Mouse (Mus musculus) midbrain, embryonic 15.5 days (tissue): ENCODE measurements around the gene Runx1. TPM values are rescaled to one million over a fixed set of nuclear protein-coding genes. Genes with fewer than 3 reads are reported as not detected.

Experiments used
- ATAC-seq: fragments of 200-750 bp; cut with Nextera tagmentation; replicated peaks from 2 replicates; pipeline ENCODE4 v1.8.0; 2017; ENCODE audit warnings: moderate TSS enrichment
- H3K27ac ChIP-seq: fragments of 300-500 bp; sonication (generic); 2 replicates; pipeline ENCODE4 v1.5.1; 2015; ENCODE audit warnings: mild to moderate bottlenecking, inconsistent platforms
- H3K27me3 ChIP-seq: fragments of 300-500 bp; sonication (generic); replicated peaks from 2 replicates; pipeline ENCODE4 v1.6.1; 2015; ENCODE audit warnings: inconsistent platforms
- H3K36me3 ChIP-seq: fragments of 300-500 bp; sonication (generic); replicated peaks from 2 replicates; pipeline ENCODE4 v1.6.1; 2015; ENCODE audit warnings: inconsistent platforms
- H3K4me1 ChIP-seq: fragments of 300-500 bp; sonication (generic); 2 replicates; pipeline ENCODE4 v1.6.1; 2015; ENCODE audit warnings: inconsistent platforms
- H3K4me2 ChIP-seq: fragments of 300-500 bp; sonication (generic); 2 replicates; pipeline ENCODE4 v1.6.1; 2015; ENCODE audit warnings: inconsistent platforms, mild to moderate bottlenecking, moderate library complexity
- H3K4me3 ChIP-seq: fragments of 300-500 bp; sonication (generic); 2 replicates; pipeline ENCODE4 v1.5.1; 2015; ENCODE audit warnings: mild to moderate bottlenecking, inconsistent platforms
- H3K9ac ChIP-seq: fragments of 300-500 bp; sonication (generic); 2 replicates; pipeline ENCODE4 v1.6.1; 2015; ENCODE audit warnings: mild to moderate bottlenecking, inconsistent platforms
- H3K9me3 ChIP-seq: fragments of 300-500 bp; sonication (generic); 2 replicates; pipeline ENCODE4 v1.6.1; 2016; ENCODE audit warnings: inconsistent platforms
- WGBS: fragments of 180-500 bp; shearing (Covaris S2); methylation state at CpG from one replicate; pipeline ENCODE4 v1.1.7; 2015; ENCODE audit warnings: mixed read lengths; 5-methylcytosine and 5-hydroxymethylcytosine counted together
- polyA plus RNA-seq: library from polyadenylated mRNA; unstranded; fragments of >200 nt; fragmentation: Nextera tagmentation; extraction: Ambion mirVana; gene quantifications from 2 replicates; pipeline ENCODE4 v1.2.1, GENCODE M21; 2015

Runx1 gene
- polyA plus RNA-seq, 1 experiment from 2014 or later = 0.67 TPM

DNA sequence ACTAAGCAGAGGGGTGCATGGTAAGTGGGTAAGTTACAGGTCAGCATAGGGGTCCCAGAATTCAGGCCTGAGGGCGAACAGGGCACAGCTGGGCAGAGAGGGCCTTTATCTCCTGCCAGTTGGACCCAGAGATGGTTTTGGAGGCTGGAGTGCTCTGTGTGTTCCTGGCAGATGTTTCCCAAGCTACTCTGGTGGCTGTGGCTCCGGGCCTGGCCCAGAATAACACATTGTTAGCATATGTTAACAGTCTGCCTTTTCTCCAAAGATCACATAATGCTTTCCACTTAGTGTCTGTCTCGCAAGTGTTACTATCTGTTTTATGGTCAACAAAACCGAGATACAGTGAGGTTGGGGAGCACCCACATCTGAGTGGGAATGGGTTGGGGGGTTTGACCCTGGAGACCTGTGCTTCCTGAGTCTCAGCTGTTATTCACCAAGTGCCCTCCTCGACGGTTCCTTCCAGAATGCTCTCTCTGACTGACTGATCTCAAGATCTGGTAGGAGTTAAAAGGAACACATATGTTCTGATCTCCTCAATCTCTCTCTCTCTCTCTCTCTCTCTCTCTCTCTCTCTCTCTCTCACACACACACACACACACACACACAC is 39.6 kb downstream of the Runx1 start:
- Histone ChIP-seq H3K9me3 (no peaks in the 10 kb centered on the region), H3K4me1 (no peaks in the 10 kb centered on the region), H3K36me3 (no peaks in the 10 kb centered on the region), H3K4me2 (no peak overlapping the region), H3K27ac (no peak overlapping the region), H3K9ac (no peak overlapping the region), H3K4me3 (no peak overlapping the region), H3K27me3 (no peaks in the 10 kb centered on the region)
- ATAC-seq = no peak
- WGBS = 78% methylated on average over 6 of the region's 6 CpGs

DNA sequence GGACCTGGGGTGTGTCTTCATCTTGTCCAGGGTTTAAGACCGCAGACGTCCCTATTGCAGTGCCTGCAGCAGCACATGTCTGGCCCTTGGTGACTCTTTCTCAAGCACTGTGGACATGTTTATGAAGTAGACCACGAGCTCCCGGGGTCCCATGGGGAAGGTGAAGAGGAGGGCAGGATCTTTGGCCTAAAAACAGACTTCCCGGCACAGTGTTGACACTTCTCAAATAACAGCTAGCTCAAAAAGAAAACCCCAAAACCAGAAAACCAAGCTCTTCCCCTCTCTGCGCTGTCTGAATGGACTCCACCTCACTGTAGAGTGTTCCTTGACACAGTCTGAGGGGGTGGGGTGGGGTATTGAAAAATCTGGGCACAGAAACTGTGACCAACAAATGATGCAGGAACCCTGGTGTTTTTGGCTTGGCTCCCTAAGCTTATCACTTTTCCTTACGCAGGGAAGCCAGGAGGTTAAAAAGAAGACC is 42.3 kb downstream of the Runx1 start:
- Histone ChIP-seq H3K27me3 (no peaks in the 10 kb centered on the region), H3K9ac (no peak overlapping the region), H3K27ac (no peak overlapping the region), H3K36me3 (no peaks in the 10 kb centered on the region), H3K9me3 (no peaks in the 10 kb centered on the region), H3K4me1 (no peaks in the 10 kb centered on the region), H3K4me3 (no peak overlapping the region), H3K4me2 (no peak overlapping the region)
- 60% methylated on average over 7 of the region's 7 CpGs for WGBS
- no peak for ATAC-seq

DNA sequence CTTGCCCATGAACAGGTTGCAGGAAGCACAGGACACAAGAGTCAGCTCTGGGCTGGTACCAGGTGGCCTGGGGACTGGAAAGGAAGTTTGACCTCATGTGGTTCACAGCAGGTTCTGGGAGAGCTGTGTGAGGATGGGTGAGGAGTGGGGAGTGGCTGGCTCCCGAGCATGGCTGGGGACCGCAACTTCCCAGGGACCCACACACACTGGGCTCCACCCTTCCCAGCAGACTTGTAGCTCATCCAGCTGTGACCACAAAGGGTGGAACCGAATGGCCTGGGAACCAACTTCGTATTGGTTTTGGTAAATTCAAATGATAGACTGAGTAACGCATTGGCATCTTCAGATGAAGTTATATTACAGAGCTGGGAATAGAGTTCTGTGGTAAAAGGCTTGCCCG is 43.5 kb downstream of the Runx1 start:
- Histone ChIP-seq H3K9me3 (no peaks in the 10 kb centered on the region), H3K4me1 (no peaks in the 10 kb centered on the region), H3K27me3 (no peaks in the 10 kb centered on the region), H3K9ac (no peak overlapping the region), H3K4me2 (no peak overlapping the region), H3K4me3 (no peak overlapping the region), H3K27ac (no peak overlapping the region), H3K36me3 (no peaks in the 10 kb centered on the region)
- ATAC-seq = no peak
- WGBS = 76% methylated on average over 6 of the region's 6 CpGs

DNA sequence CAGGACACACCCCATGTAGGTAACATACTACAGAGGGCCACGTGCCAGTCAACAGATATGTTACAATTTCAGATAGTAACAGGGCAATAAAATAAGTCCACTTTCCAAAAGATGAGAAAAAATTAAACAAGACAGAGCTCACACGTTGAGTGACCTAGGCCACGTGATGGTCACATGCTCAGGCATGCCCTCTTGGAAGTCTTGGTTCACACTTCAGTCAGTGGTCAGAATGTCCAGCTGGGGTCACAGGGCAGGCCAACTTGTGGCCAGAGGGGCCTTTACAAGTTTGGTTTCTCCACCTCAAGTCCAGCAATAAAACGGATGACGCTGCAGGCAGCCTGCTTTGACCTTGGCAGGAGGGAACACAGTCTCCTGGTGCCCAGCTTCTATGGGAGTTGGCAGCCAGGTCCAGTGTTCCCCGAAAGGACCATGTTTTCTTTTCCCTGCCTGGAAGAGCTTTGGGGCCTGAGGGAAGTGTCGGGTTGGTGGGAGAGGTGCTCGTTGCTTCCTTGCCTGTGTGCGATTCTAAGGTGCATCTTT is 46.0 kb downstream of the Runx1 start:
- no peak overlapping the region for H3K27ac ChIP-seq
- no peak overlapping the region for H3K9ac ChIP-seq
- no peak for ATAC-seq
- H3K4me3 ChIP-seq = no peak overlapping the region
- WGBS = 90% methylated on average over 9 of the region's 9 CpGs
- H3K9me3 ChIP-seq = no peaks in the 10 kb centered on the region
- H3K36me3 ChIP-seq = no peaks in the 10 kb centered on the region
- H3K4me2 ChIP-seq = no peak overlapping the region
- no peaks in the 10 kb centered on the region for H3K27me3 ChIP-seq
- no peaks in the 10 kb centered on the region for H3K4me1 ChIP-seq

DNA sequence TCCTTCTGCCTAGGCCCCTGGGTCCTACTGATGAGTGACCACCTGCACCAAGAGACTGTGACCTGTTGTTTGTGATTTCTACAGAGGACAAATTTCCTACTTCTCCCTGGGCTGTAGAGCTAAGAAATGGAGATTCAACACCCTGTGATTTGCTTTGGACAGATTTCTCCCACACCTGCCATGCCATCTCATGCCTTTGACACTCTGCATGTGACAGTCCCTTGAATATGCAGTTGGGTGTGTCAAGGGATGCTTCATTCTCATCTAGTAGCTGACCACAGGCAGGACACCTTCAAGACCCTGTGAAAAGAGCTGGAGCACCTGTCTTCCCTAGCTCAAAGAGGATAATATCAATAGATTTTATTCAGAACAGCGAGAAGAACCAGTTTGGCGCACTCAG is 46.8 kb downstream of the Runx1 start:
- no peaks in the 10 kb centered on the region for H3K27me3 ChIP-seq
- WGBS = 87% methylated on average over 2 of the region's 2 CpGs
- no peaks in the 10 kb centered on the region for H3K9me3 ChIP-seq
- no peak overlapping the region for H3K9ac ChIP-seq
- no peaks in the 10 kb centered on the region for H3K36me3 ChIP-seq
- H3K4me3 ChIP-seq = no peak overlapping the region
- no peak overlapping the region for H3K4me2 ChIP-seq
- no peaks in the 10 kb centered on the region for H3K4me1 ChIP-seq
- no peak for ATAC-seq
- no peak overlapping the region for H3K27ac ChIP-seq

DNA sequence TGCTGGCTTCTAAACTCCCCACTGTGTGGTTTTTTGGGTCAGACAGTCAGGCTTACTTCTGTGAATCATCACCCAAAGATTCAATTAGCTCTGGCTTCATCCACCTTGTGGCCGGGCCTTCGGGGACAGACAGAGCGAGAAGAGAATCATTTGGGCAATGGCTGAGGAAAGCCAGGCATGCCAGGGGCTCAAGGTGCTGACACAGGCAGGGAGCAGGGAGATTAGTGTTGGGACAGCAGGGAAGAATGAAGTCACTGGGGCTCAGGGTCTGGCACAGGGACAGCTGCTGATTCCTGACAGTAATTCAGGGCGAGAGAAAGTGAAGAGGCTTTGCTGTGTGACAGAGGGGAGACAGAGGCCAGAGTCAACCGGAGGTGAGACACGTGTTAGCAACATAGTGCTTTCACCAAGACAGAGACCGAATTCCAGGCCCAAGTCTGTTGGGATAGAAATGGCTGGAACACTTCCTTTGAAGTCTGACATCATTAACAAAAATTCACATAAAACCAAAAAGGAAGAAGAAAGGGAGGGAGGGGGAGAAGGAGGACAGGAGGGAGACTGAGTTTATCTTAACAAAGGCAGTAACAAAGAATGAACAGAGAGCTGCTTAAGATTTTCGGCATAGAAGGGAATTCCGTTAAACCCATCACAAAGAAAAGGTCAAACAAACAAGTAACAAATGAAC is 47.7 kb downstream of the Runx1 start:
- Histone ChIP-seq H3K4me3 (no peak overlapping the region), H3K27me3 (no peaks in the 10 kb centered on the region), H3K9ac (no peak overlapping the region), H3K4me1 (no peaks in the 10 kb centered on the region), H3K27ac (no peak overlapping the region), H3K36me3 (no peaks in the 10 kb centered on the region), H3K4me2 (no peak overlapping the region), H3K9me3 (no peaks in the 10 kb centered on the region)
- WGBS = 36% methylated on average over 9 of the region's 9 CpGs
- ATAC-seq = no peak

DNA sequence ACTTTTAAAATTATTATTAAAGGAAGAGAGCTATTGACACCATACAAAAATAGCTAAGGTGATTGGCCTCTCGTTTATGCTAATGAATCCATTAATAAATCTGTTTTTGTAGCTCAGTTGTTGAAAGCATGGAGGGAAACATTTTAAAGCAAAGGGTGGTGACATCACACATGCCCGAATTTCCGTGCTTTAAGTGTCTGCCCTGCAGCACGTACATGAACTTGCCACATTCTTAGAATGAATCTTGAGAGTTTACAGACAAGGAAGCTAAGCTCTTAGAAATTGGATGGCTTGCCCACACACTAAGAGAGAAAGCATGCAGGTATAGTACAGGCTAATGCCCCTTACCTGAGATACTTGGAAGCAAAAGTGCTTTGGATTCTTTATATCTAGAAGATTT is 58.1 kb downstream of the Runx1 start:
- H3K4me1 ChIP-seq = no peaks in the 10 kb centered on the region
- no peak overlapping the region for H3K9ac ChIP-seq
- ATAC-seq = no peak
- no peak overlapping the region for H3K27ac ChIP-seq
- WGBS = 93% methylated on average over 4 of the region's 4 CpGs
- H3K4me2 ChIP-seq = no peak overlapping the region
- H3K9me3 ChIP-seq = no peaks in the 10 kb centered on the region
- H3K4me3 ChIP-seq = no peak overlapping the region
- H3K36me3 ChIP-seq = no peaks in the 10 kb centered on the region
- no peaks in the 10 kb centered on the region for H3K27me3 ChIP-seq

DNA sequence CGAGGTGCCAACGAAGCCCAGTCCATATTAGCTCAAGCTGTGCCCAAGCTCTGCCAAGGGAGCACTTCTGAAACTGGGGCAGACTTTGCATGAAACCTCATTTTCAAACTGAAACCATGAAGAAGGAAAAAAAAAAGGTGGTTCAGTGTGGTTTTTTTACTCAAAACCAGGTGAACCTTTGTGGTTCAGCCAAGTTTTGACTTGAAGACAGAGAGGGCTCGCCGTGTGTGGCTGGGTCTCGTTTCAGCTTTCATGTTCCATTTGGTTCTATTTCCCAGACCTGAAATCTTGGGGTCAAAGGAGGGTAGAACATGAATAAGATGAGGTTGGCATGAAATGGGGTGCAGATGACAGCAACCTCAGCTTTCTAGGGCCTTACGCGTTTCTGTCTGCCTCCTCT is 58.5 kb downstream of the Runx1 start:
- Histone ChIP-seq H3K9me3 (no peaks in the 10 kb centered on the region), H3K27ac (no peak overlapping the region), H3K9ac (no peak overlapping the region), H3K4me3 (no peak overlapping the region), H3K4me2 (no peak overlapping the region), H3K27me3 (no peaks in the 10 kb centered on the region), H3K36me3 (no peaks in the 10 kb centered on the region), H3K4me1 (no peaks in the 10 kb centered on the region)
- 93% methylated on average over 7 of the region's 7 CpGs for WGBS
- ATAC-seq = no peak

DNA sequence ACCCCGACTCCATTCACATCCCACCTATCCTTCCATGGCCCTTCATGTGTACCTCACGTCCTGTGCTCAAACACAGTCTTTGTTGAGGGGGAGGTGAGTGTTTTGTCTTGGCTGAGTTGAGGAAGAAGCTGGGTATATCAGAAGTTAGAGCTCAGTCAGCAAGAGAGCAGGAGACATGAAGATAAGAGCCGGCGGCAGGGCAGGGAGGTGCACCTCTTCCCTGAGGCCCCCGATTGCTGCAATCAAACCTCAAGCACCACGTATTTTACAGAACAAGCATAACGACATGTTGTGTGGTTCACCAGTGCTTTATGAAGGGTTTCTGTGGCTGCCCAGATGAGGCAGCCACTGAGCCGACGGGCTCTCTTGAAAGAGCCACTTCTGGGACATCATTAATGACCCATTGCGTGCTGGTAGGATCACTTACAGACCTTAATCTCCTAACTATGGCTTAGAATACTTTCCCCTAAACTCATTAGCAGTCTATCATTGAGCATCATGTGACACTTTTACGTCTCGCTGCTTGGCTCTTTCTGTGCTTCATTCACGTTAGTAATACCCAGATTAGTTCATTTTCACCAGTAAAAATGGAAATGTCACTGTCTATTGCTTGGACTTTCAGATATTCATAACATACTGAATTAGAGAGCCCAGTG is 61.1 kb downstream of the Runx1 start:
- no peak overlapping the region for H3K9ac ChIP-seq
- no peaks in the 10 kb centered on the region for H3K36me3 ChIP-seq
- no peaks in the 10 kb centered on the region for H3K27me3 ChIP-seq
- H3K4me2 ChIP-seq = no peak overlapping the region
- 71% methylated on average over 13 of the region's 13 CpGs for WGBS
- no peak overlapping the region for H3K4me3 ChIP-seq
- H3K27ac ChIP-seq = no peak overlapping the region
- no peaks in the 10 kb centered on the region for H3K4me1 ChIP-seq
- H3K9me3 ChIP-seq = no peaks in the 10 kb centered on the region
- ATAC-seq = no peak

DNA sequence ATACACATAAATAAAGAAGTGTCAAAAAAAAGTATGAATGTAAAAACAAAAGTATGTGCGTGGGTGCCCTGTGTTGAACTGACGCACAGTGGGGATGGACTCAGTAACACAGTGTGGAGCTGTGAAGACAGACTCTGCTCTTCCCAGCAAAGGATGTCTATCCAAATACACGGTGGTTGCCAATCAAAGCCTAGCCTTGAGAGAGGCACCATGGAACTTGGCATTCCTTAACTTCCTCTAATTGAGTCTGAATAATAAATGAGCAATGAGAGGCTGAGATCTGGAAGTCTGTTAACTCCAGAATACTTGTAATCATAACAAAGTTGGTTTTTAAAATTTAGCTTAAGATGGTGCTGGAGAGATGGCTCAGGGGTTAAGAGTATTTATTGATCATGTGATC is 62.3 kb downstream of the Runx1 start:
- H3K27ac ChIP-seq = no peak overlapping the region
- H3K9me3 ChIP-seq = no peaks in the 10 kb centered on the region
- no peak overlapping the region for H3K4me3 ChIP-seq
- H3K36me3 ChIP-seq = no peaks in the 10 kb centered on the region
- H3K4me2 ChIP-seq = no peak overlapping the region
- no peaks in the 10 kb centered on the region for H3K27me3 ChIP-seq
- 88% methylated on average over 3 of the region's 3 CpGs for WGBS
- H3K9ac ChIP-seq = no peak overlapping the region
- ATAC-seq = no peak
- no peaks in the 10 kb centered on the region for H3K4me1 ChIP-seq

DNA sequence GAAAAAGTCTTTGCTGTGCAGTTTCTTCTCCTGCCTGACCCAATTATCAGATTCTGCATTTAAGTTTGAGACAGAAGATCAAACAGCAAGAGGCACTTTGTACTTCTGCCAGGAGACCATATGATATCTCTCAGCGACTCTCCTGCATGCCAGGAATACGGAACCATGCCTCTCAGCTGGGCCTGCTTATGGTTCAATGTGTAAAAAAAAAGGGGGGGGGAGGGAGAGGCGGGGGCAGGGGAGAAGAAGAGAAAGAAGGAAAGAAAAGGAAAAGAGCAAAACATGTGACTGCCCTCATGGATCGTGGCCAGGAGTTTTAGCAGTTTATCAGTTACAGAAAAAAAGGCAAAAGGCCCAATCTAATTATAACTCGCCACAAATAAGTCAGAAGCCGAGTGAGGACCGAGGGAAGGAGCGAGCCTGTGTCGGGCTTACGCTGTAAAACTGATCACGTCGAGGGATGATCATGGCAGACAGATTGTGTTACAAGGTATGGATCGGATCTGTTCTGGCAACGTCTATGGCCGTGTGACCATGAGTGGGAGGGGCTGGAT is 63.9 kb downstream of the Runx1 start:
- H3K4me1 ChIP-seq = no peaks in the 10 kb centered on the region
- H3K27me3 ChIP-seq = no peaks in the 10 kb centered on the region
- H3K36me3 ChIP-seq = no peaks in the 10 kb centered on the region
- WGBS = 64% methylated on average over 15 of the region's 15 CpGs
- no peaks in the 10 kb centered on the region for H3K9me3 ChIP-seq
- no peak overlapping the region for H3K27ac ChIP-seq
- H3K4me2 ChIP-seq = no peak overlapping the region
- H3K9ac ChIP-seq = no peak overlapping the region
- no peak for ATAC-seq
- H3K4me3 ChIP-seq = no peak overlapping the region

DNA sequence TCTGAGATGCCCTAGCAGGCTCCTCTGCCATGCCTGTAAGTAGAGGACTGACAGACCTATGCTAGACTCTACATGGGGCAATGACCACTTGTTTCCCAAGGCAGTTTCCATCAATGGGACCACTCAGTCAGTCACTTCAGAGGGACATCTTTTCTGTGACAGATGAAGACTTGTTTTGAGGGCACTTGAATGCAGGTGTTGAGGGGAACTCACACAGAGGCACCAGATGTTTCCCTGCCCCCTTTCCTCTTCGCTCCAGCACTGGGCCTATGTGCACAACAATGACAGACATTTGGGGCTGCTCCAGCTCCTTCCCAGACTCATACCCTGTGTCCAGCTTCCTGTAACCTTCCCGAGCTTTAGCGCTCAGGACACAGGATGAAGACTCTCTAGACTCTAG is 65.9 kb downstream of the Runx1 start:
- ATAC-seq = no peak
- Histone ChIP-seq H3K9ac (no peak overlapping the region), H3K9me3 (no peaks in the 10 kb centered on the region), H3K27ac (no peak overlapping the region), H3K4me2 (no peak overlapping the region), H3K27me3 (no peaks in the 10 kb centered on the region), H3K4me1 (no peaks in the 10 kb centered on the region), H3K36me3 (no peaks in the 10 kb centered on the region), H3K4me3 (no peak overlapping the region)
- 90% methylated on average over 3 of the region's 3 CpGs for WGBS
